Mouse (Mus musculus) right cerebral cortex, postnatal 36 days (tissue): ENCODE data around the gene Rpl18.

Source experiments
- DNase-seq, 2 experiments: peaks; one replicate each; pipeline ENCODE4 v3.0.0; 2022; ENCODE audit warnings: low spot score in 2 of 2, mixed read lengths in 1 of 2

The Rpl18 gene

DNA sequence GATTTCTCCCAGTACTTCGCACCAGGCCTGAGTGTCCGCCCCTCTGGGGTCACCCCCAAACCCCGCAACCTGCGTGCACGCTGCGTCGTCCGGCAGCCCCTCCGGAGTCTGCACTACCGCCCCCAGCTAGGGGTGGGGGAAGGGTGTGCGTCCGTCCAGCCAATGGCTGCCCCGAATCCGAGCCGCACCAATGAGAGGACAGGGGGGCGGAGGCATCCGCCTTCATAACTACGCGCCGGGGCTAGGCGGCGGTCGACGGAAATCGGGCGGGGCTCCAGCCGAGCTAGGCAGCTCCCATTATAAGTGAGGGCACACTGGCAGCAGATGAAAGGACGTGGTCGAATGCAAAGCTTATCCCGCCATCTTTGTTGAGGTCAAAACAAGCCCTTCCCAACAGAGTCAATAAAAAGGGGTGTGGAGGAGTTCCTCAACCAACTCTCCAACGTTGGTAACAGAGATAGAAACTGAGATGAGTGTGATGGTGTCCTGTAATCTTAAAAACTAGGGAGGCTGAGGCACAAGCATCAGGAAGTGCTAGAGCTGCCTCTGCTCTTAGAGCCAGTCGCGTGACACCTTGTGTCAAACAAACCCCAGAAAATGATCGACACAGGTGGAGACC is at the start of gene Rpl18:
Gene Rpl18 (plus strand): TSS at position 368 of the 619 bp plus-strand sequence.
- peak; percentile 98 for DNase-seq

DNA sequence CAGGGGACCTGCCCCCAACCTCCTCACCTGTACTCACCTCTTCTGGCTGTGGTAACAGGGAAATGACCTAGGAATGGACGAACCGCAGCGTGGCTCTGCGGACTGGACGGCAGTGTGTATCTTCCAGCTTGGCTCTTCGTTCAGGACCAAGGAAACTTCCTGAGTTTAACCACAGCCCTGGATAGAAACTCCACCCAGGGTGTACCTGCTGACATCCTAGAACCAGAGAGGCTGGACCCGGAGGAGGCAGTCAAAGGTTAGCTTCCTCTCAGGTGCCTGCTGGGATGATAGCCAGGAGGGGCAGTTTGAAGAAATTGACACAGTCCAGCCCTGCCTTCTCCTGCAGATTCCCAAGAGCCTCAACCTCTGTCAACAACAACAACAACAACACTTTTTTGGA is 49.1 kb upstream of the Rpl18 start, which contains the start of gene Fut2:
Gene Fut2 (minus strand): TSS at position 234 of the 400 bp plus-strand sequence.
- DNase-seq = no peak

DNA sequence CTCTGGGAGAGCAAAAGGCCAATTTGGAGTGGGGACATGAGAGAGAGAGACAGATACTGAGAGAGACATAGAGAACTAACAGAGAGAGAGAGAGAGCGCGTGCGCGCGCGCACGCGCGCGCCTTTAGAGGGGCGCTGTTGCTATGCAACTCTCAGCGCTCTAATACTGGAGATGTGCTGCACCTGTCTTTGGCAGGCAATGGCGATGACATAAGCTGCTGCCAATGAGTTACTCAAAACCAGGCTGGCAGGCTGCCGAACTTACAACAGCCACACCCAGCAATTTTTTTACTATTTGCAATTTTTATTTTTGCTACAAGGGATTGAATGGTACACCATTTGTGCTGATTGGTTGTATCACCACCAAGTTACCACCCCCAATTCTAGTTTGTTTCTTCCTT is 47.5 kb upstream of the Rpl18 start:
- DNase-seq = no peak

DNA sequence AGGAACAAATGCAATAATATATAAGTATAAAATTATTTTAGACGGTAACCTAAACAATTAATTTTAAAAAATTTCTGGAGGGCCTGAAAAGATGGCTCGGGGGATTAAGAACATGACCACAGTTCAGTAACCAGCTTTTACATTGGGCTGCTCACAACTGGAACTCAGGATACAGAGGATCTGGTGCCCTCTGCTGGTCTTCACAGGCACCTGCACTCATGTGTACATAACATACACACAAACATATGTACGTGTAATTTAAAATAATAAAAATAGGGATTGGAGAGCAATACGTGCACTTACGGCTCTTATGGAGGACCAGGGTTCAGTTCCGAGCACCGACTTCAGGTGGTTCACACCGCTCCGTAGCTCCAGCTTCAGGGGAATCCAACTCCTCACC is 46.3 kb upstream of the Rpl18 start:
- no peak for DNase-seq

DNA sequence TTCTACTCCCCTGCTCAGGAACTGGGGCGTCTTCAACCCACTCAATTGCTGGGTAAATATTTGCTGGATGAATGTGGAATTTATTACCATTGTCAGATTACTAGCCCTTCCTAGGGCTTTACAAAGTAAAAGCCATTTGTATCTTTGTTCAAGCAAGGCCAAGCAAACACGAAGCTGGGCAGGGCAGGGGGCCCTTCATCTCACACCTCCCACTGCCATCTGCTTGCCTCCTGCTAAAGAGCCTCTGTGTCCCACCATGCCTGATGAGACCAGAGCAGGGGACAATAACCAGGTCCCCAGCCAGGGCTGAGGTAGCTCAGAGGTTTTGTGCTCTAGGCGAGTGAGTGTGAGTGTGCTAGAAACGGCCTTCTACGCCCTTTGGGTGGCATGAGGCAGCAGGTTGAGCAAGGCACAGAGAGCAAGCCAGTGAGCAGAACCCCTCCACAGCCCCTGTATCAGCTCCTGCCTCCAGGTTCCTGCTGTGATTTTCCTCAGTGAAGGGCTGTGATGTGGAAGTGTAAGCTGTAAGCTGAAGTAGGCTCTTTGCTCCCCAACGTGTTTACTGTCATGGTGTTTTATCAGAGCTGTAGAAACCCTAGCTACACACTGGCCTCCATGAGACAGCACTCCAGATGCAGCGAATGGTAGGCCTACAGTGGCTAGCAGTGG is 37.5 kb upstream of the Rpl18 start:
- DNase-seq = no peak

DNA sequence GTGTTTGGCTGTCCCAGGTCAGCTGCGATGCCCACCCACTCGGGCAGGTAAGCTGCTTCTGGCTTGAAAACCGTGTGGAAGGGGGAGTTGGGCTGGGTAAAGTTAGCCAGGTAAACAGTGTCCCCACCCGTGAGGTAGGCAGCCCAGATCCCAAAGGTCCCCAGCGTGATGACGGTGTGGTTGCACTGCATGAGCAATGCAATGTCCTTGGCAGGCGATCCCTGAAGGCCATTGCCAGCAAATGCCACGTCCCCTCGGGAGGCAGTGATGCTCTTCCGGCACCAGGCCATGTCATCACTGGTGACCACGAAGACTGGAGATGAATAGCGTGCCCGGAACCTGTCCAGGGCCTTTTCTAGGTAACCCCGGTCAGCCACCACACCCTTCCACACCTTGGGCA is 36.7 kb upstream of the Rpl18 start:
- DNase-seq = no peak

DNA sequence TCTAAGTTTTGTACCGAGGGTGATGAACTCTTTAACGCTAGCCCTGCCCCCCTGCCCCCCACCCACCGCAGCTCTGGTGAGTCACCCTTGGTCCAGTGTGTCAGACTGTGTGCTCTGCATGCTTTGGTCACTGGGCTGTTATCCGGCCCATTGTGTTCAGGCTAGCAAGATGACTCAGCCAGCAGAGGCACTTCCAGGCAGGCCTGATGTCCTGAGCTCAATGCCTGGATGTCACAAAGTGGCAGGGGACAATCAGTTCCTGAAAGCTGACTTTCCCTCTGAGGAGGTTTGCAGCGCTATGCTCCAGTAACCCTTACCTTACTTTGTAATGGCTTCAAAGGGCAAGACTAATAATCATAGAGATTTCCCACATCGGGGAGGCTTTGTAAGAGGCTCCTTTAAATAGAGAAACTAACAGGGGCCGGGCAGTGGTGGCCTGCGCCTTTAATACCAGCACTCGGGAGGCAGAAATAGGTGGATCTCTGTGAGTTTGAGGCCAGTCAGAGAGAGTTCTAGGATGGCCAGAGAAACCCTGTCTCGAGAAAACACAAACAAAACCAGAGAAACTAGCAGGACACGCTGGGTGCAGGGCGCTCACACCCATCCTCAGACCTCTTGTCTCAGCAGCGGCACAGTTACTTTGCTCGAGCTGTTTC is 35.2 kb upstream of the Rpl18 start:
- no peak for DNase-seq

DNA sequence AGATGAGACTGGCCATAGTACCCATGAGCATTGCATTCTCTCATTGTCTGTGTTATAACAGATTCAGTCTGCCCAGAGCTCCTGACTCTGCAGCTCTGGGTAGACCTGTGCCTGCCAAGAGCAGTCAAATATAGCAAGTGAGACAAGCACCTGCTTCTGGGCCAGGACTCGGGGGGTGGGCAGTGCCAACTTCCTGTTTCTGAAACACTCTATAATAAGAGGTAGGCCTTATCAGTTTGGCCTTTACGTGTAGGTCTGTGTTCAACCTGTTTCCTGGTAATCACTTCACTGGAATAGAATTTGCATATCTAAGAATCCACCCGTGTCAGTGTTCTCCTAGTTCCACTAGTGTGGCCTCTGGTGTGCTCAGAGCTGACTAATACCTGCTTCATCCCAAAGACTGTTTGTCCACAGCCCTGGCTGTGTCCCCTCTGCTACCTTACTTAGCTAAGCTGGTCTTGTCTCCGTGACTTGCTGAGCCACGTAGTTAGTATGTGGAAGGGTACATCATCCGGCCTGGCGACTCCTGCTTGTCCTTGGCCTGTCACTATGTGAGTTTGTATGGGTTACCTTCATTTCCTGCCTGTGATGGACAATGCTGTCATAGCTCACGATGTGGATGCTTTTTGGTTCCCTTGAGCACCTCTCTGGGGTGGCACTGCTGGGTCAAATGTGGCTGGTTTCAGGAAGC is 34.1 kb upstream of the Rpl18 start:
- no peak for DNase-seq

DNA sequence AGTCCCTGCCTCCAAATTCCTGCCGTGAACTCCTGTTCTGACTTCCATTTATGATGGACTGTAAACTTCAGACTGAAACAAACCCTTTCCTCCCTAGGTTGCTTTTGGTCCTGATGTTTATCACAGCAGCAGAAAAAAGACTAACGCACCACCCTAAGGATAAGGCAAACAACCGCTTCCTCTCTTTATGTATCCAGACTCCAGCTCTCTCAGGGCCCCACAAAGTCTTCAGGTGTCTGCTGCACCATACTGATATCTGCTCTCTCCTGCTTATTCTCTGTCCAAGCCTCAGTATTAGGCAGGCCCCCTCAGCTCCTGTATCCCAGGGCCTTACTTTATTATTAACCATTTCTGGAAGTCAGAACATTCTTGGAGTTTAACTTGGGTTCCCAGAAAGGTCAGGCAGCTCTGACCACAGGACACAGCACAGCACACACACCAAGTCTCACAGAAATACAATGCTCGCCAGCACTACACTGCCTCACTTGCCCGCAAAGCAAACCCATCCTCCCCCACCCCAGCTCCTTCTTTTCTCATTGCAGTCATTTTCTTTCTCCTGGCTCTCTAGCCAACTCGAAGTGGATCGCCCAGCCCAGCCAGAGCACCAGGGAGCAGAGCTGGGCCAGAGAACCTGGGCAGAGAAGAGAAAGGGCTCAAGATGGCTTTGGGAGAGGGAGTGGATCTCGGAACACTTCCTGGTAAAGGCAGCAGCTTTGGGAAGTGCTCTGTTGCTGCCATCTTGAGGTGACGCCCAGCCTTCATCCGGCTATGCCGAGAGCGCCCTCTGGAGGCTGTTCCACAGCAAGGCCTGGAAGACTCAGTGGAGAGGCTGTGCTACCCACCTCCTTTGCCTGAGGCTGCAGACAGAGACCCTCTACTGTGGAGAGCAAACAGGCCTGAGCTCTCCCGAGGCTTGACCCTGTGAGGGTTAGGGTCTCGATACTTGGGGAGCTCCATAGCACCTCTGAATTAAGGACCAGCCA is 32.8 kb upstream of the Rpl18 start:
- DNase-seq = peak; percentile 65 to 76

DNA sequence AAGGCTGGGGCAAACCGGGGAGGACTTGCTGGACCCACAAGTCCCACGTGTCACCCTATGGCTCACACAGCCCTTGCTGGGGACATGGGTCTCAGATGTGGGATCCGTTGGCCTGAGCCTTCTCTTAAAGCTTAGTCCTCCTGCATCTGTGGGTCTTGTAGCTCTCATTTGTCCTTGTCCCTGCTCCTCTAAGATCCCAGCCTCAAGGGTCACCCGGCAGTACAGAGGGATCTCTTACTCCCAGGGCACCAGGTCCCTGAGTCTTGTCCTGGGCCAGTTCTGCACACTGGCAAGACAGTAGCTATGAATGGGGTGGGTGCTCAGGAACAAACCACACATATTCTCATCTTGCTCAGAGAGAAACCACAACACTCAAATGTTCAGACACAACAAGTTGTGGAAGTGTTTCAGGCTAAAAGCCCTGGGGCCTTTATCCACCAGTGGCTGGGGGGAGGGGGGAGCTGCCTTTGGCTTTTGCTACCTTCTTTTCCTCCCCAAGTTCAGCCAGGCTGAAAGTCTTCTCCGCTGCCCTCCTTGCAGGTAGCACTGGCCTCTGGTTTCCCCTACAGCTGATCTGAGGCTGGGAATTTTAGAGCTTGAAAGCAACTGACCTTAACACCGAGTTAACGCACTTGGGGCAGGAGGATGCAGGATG is 31.7 kb upstream of the Rpl18 start, which contains the start of gene Ntn5:
Gene Ntn5 (plus strand): TSS at position 627 of the 655 bp plus-strand sequence.
- no peak for DNase-seq

DNA sequence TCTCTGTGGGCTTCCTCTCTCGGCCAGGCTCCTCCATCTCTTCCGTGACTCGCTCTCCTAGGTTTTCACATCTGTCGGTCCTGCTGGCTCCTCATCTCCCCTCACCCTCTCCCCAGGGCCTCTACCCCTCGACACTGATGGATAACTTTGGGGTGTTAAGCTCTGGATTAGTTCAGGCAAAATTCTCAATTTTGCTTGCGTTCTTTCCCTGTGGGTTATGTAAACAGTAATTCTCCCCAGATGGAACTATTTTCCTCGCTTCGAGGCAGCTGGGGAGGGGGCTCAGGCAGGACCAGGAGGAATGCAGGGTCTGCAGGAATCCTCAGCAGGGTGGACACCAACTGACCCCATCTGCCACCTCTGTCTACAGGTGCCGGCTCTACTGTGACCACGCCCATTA is 29.4 kb upstream of the Rpl18 start:
- no peak for DNase-seq

DNA sequence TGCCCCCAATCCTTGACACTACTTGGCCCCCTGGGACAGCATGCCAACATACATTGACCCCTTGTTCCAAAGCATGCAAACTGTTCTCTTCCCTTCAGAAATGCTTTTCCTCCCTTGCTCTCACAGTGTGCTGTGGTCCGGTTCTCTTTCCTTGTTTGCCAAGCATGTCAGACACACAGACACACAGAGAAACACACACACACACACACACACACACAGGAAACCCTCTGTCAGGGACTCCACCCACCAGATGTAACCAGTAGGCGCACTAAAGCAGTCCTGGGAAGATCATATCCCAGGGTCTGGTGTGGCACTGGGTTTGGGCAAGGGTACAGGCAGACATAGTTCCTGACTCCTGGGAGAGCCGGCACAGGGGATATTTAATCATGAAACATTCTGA is 28.4 kb upstream of the Rpl18 start:
- DNase-seq = no peak

DNA sequence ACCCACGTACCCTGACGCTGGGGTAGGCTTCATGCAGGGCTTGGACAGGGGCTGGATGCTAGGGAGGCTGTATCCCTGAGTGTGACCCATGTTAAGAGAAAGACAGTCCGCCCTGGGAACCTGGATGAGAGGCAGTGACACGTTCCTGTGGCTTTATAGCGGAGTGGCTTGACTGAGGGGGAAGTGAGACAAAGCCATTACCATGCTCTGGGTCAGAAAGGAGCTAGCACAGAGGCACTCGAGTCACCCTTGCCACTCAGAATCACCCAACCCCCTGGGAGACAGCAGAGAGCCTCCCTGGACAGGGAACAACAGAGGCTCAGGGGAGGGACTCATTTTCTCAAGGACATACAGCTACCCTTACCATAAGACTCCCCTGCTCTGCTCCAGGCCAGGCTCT is 26.2 kb upstream of the Rpl18 start:
- no peak for DNase-seq

DNA sequence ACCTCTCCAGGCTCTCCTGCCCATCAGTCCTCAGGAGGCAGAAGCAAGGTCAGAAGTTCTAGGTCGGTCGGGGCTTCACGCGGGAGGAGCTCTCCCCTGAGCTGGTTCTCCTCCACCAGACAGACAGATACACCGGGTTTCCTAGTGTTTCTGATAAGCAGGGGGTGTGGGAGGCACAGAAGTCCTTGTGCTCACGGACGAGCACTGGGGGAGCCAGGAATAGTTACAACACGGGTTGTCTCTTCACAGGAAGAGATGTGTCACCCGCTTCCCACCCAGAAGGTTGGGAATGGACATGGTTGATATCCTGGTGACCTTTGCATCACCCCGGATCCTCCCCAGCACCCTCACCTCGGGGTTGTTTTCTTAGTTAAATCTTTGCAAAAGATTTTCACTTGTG is 25.5 kb upstream of the Rpl18 start:
- no peak for DNase-seq

DNA sequence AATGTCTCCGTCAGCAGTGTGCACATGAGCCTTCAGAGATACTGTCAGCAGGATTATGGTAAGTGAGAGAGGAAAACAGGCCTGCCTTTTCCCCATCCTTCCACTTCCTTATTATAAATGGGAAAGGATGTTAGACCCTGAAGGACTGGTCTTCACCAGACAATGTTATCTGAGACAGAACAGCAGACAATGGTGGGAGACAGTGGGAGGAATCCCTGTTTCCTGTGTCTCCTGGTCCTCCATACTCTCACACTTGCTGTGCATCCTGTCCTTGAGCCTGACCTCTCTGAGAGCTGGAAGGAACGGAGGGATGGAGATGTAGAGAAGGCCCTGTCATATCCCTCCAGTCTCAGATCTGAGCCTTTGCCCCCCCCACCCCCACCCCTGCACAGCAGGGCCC is 22.9 kb upstream of the Rpl18 start:
- no peak for DNase-seq

DNA sequence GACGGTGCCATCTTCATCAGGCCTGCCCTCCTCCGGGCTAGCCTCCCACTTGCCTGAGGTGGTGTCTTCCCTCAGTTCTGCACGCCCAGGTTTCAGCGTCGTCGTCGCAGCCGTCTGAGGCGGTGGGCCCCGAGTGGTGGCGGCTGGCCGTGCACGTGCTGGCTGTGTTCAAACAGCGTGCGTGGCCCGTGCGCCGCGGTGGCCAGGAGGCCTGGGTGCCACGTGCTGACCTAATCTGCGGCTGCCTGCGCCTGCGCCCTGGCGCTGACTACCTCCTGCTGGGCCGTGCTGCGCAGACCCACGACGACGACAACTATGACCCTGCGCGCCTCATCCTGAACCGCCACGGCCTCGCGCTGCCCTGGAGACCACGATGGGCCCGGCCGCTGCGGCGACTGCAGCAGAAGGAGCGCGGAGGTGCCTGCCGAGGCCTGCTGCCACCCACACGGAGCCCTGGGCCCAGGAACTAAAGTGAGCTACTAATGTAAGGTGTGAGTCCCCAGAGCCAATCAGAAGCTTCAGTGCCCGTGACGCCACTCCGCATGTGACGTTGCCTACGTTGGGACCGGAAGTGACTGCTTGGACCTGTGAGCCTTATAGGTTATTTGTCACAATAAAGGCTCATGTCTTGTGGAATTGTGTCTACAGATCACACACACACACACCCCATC is 21.2 kb upstream of the Rpl18 start, which contains the start of gene Sec1:
Gene Sec1 (minus strand): TSS at position 482 of the 671 bp plus-strand sequence.
- DNase-seq = no peak

DNA sequence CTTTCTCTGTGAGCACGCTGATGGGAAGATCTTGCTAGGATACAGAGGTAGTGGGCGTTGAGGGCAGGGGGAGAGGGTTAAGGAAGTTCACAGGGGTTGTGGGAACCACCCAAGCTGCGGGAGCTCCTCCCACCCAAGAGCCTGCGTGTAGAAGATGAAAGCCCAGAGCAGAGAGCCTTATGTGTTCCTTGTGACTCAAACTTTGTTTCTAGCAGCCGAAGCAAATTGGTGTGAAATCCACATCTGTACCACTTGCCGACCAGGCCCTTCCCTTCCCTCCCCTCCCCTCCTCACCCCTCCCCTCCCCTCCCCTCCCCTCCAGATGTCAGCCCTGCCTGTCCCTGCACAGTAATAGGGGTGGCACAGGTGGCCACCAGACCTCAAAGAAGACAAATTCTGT is 20.2 kb upstream of the Rpl18 start:
- DNase-seq = no peak

DNA sequence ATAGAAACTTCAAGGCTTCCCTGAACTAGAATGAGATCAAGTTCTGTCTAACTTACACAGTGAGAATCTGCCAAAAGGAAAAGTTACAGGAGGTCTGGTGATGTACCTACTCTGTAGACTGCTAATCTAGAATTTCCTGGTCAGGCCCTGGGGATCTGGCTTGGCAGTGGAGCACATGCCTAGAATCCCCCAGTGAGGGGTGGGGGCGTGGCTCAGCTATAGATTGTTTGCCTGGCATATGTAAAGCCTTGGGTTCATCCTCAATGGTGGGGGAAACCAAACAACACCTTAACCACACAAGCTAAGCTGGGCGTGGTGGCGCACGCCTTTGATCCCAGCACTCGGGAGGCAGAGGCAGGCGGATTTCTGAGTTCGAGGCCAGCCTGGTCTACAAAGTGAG is 17.4 kb upstream of the Rpl18 start:
- DNase-seq = no peak

DNA sequence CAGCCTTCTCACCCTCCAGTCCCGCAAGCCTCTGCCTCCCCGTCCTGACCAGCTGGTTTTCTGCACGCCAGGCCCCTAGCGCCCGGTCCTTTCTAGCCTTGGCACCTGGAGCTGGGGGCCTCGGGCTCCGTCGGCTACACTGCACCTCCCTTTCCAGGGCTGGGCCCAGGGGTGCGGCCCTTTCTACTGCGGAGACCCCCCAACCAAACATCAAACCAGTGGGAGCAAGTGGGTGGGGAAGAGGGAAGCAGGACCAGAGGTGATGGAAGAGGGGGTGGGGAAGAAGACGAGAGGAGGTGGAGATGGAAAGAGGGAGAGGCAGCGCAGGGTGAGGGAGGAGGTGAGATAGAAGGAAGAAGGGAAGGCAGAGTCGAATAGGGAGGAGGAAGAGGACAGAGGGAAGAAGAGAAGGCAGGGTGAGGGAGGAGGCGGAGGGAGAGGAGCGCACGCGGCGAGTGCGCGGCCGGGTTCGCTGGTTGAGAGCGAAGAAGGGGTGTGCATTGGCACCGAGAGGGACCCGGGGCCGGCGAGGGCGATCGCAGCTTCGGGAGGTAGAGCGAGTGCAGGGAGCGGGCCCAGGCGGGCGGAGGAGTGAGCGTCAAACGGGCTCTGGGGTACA is 15.6 kb upstream of the Rpl18 start, which contains the start of gene Car11:
Gene Car11 (plus strand): TSS at position 321 of the 619 bp plus-strand sequence.
- no peak for DNase-seq
